Mouse (Mus musculus): ENCODE results near the gene Stk32c.

Gene Stk32c

DNA sequence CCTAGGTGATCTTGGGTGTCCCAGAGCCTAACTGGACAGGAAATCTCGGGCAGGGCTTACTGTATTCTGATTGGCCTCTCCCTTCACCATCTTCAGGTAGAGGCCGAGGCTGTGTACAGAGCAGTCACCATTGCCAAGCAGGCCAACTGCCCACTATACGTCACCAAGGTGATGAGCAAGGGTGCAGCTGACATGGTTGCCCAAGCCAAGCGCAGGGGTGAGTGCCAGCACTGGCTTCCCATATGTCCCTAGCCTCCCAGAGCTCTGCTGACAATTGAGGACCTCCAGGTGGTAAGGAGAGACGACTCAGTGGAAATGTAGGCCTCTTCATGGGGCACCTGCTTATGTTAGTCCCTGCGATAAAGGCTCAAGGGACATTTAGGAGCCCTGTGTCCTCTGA, 118.3 kb downstream of the Stk32c start:
- DNase-seq (ENCODE audit: low read depth, low spot score), result no peak

DNA sequence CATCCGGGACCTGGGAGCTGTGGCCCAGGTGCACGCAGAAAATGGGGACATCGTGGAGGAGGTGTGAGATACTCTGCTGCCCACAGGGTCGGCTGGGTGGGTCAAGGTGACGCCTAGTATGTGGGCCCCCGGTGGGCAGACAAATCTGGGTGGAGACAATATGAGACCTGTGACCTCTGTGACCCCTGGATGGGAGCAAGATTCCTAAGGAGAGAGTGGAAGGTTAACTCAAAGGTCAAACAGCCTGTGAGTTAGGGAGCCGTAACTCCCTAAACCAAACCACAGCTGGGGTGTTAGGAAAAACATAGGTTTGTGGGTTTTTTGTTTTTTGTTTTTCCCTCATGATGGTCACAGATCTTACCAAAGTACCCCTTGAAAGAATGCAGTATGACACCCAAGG, 119.3 kb downstream of the Stk32c start:
- DNase-seq (ENCODE audit: low read depth, low spot score), result no peak

DNA sequence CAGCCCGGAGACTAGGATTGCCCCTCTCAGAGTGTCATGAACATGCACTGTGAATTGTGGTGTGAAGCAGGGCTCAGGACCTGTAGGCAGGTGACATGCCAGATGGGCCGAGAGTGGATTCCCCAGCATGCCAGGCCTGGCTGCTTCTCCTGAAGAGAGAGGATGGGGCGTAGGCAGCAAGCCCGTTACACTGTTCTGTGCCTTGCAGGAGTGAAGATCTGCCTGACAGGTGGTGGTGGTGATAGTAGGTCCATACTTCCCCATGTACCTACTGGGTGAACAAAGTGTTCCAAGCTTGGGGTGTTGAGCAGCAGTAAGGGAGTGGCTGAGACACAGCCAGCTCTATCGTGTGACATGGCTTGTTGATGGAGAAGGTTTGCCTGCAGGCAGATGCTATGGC, 120.0 kb downstream of the Stk32c start:
- no peak for DNase-seq (ENCODE audit: low read depth, low spot score)

DNA sequence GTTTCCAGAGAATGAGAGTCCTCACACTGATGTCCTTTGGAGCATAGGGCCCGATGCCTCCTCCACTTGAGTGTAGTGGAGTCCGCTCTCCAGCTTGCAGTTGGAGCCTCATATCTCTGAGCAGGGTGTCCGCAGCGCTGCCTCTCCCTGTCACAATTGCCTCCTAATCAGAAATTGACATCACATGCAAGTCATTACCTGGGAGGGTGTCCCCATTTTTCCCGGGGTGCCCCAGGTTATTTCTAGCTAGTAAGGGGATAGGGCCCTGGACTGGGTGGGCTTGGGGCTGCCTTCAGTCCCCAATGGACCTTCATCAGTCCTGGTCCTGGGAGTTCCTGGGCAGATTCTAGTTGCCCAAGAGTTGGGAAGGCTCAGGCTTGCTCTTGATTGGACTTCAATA, 120.4 kb downstream of the Stk32c start:
- DNase-seq (ENCODE audit: low read depth, low spot score), result no peak

DNA sequence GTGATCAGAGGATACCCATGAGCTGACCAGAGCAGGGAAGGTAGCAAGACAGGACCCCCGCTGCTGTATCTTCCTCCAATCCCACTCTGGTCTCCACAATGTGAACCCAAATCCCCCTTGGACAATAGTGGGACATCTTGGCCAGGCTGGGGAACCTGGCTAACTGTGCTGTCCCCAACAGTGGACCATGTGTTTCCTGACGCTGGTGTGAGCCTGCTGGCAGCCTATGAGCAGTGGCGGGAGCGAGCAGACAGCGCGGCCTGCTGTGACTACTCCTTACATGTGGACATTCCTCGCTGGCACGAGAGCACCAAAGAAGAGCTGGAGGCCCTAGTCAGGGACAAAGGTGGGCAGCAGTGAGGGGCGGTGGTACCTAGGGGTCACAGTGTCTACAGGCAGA, 121.4 kb downstream of the Stk32c start:
- no peak for DNase-seq (ENCODE audit: low read depth, low spot score)

DNA sequence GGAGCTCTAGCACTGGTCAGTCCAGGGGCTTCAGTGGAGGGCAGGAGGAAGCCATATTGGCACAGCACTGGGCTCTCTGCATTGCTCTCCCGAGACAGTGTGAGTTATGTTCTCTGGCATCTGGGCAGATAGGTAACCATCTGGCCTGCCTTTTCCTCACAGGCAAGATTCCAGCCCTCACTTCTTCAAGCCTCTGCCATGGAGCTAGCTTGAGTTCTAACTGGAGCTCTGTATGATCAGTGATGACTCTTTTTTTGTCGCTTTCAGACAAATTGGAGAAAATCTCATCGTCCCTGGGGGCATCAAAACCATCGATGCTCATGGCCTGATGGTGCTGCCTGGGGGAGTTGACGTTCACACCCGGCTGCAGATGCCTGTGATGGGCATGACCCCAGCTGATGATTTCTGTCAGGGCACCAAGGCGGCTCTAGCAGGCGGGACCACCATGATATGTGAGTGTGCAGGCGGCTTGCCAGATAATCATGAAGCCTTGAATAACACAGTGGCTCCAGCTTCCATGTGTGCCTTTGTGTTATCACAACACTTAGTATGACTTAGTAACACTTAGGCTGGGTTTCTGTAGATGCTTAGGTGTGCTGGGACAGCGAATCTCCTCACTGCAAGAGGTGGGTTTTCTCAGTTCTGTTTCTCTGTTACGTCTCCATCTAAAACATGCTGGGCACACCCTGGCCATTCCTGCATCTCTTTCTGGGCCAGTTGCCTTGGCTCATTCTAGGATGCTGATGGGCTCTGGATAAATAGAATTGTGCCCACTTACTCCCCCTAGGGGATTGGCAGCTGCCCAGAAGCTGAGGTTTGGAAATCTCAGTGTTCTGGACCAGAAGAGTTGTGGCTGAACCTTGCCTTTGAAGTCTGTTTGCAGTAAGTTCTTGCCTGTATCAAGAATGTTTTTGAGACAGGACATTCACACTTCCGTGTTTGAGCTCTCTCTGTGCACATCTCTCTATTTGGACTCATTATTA, 122.9 kb downstream of the Stk32c start:
- DNase-seq (ENCODE audit: low read depth, low spot score), result no peak

DNA sequence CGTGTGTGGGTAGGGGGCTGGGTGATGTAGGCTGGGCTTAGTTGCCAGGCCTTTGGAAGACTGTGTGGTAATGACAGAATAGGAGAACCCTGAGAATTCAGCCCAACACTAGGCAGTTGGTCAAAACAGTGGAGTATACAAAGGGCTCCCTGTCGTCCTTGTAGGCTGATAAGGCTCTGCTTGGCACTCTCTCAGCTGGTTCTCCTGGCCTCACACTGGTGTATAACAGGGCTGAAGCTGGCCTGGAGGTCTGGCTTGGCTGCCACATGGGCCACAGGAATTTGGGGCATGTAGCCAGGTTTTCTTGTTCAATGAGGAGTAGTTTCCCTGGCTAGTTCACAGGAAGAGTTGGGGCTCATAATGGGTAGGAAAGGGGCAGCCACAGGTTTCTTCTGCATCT, 125.3 kb downstream of the Stk32c start:
- no peak for DNase-seq (ENCODE audit: low read depth, low spot score)

DNA sequence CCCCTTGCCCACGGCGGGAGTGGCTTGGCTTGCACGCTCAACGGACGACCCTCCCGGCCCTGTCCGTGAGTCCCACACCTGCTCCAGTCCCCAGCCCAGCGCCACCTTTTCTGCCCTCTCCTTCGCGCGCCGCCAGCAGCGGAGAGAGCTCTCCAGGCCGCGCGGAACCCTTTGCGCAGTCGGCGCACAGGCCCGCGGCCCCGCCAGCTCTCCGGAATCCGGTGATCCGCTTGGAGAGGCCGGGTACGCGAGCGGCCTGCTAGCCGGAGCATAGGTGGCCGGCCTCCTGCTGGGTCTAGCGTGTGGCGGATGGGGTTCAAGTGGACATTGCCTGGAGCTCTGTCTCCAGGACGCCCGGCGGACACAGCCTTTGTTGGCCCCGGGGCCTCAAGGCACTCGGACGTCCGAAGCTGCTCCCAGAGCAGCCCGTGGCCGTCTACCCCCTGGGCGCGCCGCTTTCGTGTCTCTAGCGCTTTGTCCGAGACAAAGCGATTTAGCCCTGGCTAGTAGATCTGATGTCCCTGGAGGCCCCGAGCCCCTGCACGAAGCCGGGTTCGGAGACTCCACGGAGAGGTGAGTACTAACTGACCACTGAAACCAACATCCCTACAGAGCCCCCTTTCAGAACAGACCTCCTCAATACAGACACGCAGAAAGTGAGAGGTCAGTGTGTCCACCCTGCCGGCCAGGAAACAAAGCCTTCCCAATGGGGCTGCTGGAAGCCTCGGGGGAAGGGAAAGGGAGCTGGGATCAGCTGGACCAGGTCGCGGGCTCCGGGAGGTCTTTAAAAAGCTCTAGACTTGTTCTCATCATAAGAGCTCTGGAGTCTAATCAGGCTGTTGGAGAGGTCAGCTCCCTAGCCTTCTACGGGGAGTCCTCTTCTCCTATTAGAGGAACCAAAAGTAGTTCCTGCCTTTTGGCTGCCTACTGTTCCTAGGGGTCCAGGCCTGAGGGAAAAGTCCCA, 126.6 kb downstream of the Stk32c start:
- no peak for DNase-seq (ENCODE audit: low read depth, low spot score)

DNA sequence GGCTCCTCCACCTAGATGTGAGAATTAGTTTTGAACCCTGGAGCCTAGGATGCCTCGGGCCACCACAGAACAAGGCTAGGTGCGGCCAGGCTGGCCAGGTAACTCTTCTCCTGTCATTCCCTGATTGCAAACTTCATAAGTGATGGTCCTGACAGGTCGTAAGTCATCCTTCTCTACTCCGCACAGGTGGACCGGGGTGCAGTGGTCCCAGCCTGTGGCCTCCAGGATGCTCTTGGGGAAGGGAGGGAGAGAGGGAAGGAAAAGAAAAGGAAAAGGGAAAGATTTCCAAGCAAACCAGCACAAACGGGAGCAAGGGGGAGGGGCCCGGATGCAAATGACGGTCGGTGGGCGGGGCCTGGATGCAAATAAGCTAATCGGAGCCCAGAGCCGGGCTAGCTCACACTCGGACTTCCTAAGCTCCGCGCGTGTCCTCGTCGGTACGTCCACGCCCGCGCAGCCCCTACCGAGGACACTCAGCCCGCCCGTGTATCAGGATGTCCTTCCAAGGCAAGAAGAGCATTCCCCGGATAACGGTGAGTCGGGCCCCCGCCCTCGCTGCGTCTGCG, 127.4 kb downstream of the Stk32c start, which contains the start of gene Dpysl4:
Gene Dpysl4 (plus strand): TSS at position 373 of the 566 bp plus-strand sequence.
- no peak for DNase-seq (ENCODE audit: low read depth, low spot score)

DNA sequence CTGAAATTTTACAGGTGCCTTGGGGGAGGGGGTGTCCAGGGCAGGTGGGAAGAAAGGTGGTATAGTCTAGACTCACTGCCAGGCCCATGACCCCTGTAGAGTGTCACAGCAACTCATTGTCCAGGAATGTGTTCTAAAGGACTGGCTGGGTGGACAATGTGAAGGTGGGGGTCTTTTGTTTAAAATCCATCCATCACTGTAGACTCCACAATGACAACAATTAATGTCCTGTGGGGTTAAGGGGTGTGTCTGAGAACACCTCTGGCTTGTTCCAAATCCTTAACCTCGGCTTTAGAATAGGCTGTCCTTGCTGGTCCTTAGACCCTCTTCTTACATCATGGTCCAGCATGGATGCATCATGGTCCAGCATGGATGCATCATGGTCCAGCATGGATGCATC, 128.8 kb downstream of the Stk32c start:
- DNase-seq (ENCODE audit: low read depth, low spot score), result no peak

DNA sequence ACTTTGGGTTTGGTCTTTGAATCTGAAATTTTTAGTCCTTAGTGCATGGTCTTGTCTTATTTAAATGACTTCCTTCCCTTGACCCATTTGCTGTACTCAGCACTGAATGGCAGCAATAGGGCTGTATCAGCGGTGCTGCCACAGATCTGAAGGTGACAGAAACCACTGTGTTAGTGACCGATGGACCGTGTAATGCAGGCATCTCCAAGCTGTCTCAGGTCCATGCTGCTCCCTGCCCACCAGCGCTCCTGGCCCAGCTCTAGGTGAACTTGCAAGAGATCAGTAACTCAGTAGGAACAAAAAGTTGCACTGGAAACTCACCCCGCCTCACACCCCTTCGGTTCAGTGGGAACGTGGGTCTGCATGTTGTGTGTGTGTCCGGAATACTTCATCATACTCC, 130.8 kb downstream of the Stk32c start:
- no peak for DNase-seq (ENCODE audit: low read depth, low spot score)

DNA sequence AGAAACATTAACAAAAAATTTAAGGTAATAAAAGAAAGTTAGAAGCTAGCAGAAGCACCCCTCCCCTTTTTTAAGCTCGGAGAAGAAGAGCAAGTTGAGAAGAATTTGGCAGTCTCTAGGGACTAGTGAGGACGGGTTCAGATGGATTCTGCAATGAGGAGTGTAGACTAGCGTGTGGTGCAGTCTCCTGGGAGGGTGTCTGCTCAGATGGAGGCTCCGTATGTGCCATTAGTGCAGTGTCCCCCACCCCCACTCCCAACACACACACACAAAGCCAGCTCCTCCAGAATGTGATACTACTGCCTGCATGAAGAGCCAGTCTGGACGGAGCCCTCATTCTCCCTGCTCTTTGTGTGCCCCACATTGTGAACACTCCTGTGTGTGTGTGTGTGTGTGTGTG, 131.9 kb downstream of the Stk32c start:
- DNase-seq (ENCODE audit: low read depth, low spot score), result no peak

DNA sequence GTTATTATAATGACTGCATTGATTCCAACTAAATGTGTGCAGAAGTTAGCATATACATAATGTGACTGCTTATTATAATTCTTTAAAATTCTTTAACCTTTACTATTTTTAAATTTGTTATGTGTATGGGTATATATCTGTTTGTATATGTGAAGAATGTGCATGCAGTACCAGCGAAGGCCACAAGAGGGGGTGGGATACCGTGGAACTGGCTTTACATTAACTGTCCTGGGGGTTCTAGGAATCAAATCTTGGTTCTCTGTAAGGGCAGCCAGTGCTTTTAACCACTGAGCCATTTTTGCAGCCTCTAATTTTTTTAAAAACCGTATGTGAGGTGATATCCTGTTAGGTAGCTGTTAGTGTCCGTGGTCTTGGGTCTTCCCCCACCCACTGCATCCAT, 132.4 kb downstream of the Stk32c start:
- peak; percentile 5 for DNase-seq (ENCODE audit: low read depth, low spot score)

DNA sequence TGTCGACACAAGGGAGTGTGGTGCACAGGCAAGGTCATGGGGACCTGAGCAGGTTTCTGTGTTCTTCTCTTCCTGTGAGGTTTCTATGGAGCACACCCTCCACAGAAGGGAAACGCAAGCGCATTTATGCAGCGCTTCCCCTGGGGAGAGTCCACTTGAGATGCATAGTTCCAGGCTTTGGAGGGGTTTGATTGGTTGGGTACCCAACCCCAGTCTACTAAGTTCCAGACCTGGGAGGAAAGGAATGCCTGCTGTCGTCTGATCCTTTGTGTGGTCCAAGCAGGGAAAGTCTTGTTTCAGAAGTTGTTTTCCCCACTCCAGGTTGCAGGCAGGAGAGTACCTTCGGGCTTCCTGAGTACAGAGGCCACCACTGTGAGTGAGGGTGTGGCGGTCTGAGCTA, 134.0 kb downstream of the Stk32c start:
- no peak for DNase-seq (ENCODE audit: low read depth, low spot score)

DNA sequence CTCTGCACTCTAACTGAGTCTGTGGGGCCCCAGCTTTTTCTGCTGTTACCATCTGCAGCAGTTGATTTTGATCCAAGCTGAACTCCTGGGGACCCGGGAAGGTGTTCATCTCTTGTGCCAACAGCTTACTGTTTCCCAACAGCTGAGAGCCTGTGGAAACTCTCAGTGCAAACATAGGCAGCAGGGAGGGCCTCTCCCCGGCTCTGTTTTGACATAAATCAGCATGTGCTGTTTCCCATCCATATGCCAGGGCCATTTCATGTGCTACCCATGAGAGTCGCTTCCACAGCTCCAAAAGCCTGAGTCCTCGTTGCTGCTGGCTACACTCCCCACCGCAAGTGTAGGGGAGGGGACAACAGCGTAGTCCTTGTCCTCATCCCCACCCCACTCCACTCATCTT, 134.9 kb downstream of the Stk32c start:
- no peak for DNase-seq (ENCODE audit: low read depth, low spot score)

DNA sequence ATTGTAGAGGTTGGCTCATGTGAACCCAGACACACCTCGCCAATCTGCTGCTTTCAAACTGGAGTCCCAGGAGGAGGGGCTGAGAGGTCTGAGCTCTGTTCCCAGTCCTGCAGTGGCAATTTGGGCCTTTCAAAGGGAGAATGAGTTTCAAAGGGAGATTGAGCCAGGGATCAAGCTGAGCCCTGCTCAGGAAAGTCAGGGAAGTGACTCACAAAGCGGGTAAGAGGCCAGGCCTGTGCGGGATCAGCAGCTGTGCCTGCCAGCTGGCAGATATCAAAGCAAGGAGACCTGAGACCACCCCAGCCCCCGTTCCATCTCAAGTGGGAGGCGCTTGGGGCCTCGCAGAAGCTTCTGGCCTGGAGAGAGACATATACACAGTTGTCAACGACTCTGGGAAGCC, 135.8 kb downstream of the Stk32c start:
- DNase-seq (ENCODE audit: low read depth, low spot score), result no peak

DNA sequence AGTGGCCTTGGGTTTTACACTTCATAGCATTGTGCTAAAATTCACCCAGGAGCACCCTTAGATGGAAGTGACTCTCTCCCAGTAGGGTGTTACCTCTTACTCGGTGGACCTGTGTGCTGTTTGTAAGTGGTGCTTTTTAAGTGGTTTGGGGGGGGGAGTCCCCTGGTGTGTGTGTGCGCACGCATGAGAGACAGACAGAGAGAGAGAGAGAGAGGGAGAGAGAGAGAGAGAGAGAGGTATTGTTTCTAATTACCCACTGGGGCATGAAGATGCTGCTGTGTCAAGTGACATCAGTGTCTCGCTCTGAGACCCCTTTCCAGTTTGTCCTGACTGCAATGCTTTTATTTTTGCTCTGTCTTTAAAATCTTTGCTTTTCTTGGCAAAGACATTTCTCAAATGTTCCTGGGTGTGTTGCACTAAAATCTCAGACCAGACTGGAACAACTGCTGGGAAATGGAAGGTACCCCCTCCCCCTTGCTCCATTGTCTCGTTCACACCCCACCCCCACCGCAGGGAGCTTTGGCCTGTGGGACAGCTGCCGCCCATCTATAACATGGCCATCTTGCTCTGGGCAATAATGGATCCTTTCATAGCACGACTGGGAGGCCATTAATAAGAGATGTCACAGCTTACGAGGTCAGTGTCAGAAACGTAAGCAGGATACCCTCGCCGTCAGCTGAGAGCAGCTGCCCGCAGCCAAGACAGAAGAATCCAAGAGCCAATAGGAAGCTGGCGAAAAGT, 137.9 kb downstream of the Stk32c start:
- DNase-seq (ENCODE audit: low read depth, low spot score), result no peak

DNA sequence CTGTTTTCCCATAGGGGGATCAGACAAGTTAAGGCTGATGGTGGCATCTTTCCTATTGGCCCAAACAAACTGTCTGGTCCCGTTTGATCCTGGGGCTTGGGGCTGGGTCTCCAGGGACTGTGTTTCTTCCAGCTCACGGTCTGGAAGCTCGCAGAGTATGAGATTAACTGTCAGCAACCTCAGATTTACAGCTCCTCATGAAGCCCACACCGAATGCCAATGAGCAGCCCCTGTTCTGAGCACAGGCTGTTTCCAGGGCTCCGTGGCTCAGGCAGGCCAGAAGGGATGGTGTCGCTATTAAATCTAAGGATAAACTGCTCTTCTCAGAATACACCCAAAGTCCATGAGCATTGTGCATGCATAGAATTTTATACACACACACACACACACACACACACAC, 138.9 kb downstream of the Stk32c start:
- no peak for DNase-seq (ENCODE audit: low read depth, low spot score)

DNA sequence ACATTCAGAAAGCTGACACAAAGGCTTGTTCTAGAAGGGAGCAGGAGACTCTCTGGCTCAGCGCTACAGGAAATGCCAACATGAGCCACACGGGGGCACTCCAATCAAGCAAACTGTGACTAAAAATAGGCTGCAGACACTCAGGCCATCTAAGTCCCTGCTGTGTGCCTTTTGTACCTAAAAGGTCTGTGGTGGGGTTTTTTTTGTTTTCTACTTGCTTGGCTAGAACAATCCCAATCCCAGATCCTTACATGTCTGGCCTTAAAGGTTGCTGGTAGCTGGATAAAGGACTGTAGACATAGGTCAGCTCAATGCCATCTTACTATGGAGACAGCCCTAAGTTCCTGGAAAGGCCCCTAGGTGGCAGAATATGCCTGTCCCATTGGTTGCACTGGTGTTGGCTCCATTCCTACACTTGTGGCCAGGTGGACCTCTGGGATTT, 144.9 kb downstream of the Stk32c start:
- DNase-seq (ENCODE audit: low read depth, low spot score), result peak; percentile 50

DNA sequence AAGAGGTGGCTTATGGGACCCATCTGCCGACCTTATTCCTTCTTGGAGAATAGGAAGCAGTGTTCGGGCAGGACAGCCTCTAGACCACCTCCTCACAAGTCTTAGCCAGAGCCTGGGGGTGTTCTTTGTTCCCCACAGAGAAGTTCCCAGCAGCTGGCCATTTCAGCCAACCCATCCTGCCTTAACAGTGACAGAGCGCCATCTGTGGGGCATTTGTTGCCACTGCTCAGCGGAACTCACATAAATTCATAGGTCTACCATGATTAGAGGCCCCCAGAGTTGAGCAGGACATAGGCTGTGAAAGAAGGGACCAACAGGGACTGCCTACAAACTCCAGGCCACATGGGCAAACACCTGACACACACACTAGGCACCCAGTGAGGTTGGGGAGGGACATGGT, 149.7 kb downstream of the Stk32c start:
- DNase-seq (ENCODE audit: low read depth, low spot score), result no peak
